Mouse (Mus musculus): ENCODE results near the gene Nlrp4c.
"Not testable (repeated sequence)": the region's sequence is repeated elsewhere in the genome, so short reads cannot be mapped to it uniquely, and the experiment has no call there.

The Nlrp4c gene

DNA sequence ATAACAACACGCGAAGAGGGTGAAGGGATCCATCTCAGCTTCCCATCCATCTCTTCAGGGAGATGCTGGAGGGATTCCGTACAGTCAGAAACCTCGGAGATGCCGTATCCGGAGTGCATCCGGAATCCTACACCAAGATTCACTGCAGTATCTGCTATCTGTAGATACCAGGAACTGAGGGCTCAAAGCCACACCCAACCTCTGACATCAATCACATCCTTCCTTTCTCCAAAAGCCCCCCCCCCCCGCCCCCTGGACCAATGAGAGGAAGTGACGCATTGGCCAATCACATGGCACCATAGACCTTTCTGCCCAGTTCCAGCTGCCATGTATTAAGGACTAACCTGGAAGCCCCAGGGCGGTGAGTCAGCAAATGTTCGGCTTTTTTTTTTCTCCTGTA is at the start of gene Nlrp4c:
TSS of gene Nlrp4c (plus strand) at position 301 of the 400 bp plus-strand sequence.
- no peak for DNase-seq

DNA sequence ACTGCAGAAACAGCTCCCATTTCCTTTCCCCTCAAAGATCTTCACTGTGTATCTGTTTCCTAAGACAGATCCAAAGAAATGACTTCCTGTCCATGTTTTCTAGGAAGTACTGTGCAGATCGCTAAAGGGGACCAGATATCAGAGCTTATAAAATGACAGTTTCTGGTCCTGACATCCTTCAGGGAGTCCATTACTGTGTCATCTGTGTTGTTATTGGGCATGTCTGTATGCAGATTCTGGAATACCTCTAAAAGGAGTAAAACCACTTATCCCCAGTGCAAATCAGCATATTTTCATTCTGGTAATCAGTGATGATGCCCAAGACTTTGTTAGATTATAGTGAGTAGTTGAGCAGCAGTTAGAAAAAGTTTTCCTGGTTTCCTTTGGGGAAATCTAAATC is 34.1 kb upstream of the Nlrp4c start, which contains the start of gene Vmn1r65:
TSS of gene Vmn1r65 (minus strand) at position 101 of the 400 bp plus-strand sequence.
- no peak for DNase-seq

DNA sequence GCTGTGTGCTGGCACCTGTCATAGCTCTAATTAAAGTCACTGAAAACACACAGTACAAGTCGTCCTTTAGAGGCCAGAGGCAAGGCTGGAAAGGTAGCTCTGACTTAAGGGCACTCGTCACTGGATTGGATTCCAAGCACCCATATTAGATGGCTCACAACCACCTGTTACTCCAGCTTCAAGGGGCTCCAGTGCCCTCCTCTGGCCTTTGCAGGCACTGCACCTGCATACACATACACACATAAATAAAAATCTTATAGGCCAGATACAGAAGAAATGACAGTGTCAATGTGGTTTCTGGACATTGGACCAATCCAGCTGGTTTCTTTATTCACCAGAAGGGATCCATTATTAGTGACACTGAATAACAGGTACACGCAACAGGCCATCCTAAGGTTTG is 74.5 kb downstream of the Nlrp4c start:
- DNase-seq, result no peak

- not testable (repeated sequence) for DNase-seq
These were observed 75.1 kb downstream of the Nlrp4c start for GRCm38 (mm10) chr7:6120104-6120503.

DNA sequence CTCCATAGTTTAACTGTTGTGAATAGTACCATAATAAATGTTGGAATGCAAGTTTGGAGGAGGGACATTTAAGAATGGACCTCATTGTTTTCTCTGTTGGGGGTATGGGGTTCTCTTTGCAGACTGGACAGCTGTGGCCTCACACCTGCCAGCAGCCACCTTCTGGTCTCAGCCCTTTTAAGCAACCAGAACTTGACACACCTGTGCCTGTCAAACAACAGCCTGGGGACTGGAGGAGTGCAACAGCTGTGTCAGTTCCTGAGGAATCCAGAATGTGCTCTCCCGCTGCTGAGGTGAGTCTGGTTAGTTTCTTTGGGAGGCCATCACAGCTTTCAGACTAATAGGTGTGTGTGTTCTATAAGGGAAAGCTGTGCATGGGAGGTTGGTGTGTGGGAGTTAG is 76.2 kb downstream of the Nlrp4c start:
- DNase-seq, result not testable (repeated sequence)

DNA sequence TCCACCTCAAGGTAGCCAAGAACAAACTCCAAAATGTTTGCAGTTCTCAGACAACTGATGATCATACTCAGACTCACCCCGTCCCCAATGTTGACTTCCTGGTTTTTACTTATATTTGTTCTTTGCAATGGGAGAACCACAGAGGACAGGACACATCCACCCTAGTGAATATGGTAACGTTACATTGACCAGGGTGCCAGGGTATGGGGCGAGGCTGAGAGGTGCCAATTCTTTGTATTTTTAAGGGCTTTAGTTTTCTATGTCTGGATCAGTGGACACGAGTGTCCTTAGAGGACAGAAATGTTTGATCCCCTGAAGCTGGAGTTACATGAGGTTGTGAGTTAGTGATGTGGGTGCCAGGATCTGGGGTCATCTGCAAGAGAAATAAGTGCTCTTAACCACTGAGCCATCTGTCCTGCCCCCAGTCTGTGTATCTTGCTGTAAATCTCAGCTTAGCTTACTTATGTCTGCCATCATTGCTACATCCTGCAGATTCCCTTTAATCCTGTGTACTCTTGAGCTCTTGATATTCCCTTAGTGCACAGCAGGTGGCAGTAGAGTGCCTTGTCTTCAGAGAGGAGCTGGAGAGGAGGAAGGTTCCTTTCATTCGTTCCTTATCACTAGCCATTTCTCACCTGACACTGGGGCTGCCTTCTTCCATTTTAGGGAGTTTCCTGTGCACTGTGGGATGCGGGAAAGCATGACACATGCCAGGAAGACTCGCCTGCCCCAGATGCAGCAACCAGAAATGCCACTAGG is 81.9 kb downstream of the Nlrp4c start:
- DNase-seq, result peak; percentile 79 to 84

GRCm38 (mm10) chr7:6130346-6130745 is 85.4 kb downstream of the Nlrp4c start:
- DNase-seq, result no peak

DNA sequence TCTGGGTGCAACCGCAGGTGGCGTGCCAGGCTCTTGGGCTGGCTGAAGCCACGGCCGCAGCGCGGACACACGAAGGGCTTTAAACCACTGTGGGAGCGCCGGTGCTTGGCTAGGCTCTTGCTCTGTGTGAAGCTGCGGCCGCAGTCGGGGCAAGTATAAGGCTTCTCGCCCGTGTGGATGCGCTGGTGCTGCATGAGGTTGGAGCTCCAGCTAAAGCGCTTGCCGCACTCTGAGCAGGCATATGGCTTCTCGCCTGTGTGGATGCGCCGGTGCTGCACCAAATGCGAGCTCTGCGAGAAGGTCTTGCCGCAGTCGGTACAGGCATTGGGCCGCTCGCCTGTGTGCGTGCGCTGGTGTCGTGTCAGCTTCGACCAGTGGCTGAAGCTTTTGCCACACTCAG is 87.7 kb downstream of the Nlrp4c start:
- DNase-seq, result no peak

DNA sequence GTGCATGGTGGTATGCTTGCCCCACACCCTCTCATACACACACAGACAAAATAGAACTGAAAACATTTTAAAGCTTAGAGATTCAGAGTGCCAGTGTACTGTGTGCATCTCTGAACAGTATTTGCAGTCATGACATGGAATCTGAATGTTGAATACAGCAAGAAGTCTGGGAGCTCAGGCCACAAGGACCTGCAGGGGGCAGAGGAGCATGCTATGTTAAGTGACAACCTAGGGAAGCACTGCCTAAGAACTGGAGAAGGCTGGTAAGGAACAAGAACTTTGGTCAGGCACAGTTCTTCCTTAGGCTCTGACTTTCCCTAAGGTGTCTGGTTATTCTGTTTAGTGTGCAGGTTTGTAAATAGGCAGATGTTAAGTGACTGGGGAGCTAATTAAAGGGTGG is 91.5 kb downstream of the Nlrp4c start:
- DNase-seq, result no peak

DNA sequence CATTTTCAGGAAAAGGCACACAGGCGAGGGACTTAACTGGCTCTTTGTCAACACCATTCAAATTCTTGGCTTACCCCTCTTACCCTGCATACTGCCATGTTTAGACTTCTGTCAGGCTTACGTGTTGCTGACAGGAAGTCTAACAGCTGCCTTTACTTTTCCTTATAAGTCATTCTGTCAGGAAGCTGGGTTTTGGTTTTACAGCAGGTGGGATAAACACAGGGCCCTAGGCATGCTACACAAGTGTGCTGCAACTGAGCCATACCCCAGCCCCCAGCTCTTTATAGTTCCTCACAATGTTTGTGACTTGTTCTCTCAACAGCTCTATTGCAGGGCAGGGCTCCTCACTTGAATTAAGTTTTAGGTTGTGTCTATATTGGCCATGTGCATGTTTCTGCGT is 94.3 kb downstream of the Nlrp4c start:
- DNase-seq, result no peak

- DNase-seq, result no peak
These were observed 99.1 kb downstream of the Nlrp4c start for GRCm38 (mm10) chr7:6143991-6144531.

DNA sequence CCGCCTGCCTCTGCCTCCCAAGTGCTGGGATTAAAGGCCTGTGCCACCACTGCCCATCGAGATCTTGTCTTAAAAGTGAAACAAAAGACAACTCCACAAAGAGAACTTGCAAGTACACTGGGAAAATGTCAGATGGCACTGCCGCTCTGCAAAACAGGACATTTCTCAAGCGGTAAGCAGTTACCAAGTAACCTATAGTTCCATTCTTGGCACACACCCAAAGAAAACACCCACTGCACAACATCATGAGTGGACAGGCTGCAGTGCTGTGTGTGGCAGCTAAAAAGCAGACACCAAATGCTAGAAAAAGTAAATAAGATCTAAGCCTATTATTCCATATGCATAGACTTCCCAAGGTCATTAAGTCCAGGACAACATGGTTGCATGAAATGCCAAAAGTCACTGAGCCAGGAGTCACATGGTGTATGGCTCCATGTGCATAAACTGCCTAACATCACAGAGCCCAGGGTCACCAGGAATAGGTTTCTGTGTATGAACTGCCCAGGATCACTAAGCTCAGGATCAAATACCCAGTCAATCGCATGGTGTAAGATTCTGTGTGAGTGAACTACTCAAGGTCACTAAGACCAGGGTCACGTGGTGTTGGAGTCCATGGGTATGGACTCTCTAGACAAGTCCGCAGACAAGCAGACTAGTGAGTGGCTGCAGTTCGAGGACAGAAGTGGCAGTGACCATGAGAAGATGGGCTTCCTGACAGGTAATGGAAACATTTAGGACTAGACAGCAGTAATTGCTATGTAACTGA is 100.6 kb downstream of the Nlrp4c start:
- no peak for DNase-seq

- DNase-seq, result no peak
These were observed 101.4 kb downstream of the Nlrp4c start for GRCm38 (mm10) chr7:6146194-6146981.

GRCm38 (mm10) chr7:6146982-6147325 is 102.0 kb downstream of the Nlrp4c start:
- DNase-seq, result no peak

GRCm38 (mm10) chr7:6147688-6148087 is 102.7 kb downstream of the Nlrp4c start:
- peak; percentile 61 to 74 for DNase-seq

- no peak for DNase-seq
These were observed 106.3 kb downstream of the Nlrp4c start for GRCm38 (mm10) chr7:6151266-6151665.

GRCm38 (mm10) chr7:6152036-6152435 is 107.1 kb downstream of the Nlrp4c start:
- no peak for DNase-seq

GRCm38 (mm10) chr7:6153131-6153530 is 108.2 kb downstream of the Nlrp4c start:
- no peak for DNase-seq

DNA sequence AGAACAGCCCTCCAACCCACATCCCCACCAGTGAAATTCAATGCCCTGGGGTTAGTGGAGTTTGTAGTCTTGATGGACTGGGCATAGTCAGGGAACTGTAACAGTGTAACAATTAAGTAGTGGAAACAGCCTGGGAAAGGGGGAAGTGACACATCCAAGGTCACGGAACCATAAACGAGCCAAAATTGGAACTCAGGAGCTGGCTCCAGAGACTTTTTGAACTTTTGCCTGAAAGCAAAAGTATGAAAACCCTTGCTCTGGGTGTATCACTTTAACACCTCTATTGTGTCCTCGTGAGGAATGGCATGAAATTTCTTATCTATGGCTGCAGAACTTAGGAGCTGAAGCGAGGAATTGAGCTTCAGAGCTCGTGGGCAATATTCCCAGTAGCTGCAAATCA is 109.2 kb downstream of the Nlrp4c start:
- DNase-seq, result no peak

Data from lung, adult 18-20 months (tissue).